Mouse (Mus musculus): ENCODE measurements at regions not wholly inside any gene's neighbourhood (a gene's known extent, or its start where the extent isn't known, plus 50 kb on each side); places are given as distances from the start of the nearest gene placed in this dataset.

DNA sequence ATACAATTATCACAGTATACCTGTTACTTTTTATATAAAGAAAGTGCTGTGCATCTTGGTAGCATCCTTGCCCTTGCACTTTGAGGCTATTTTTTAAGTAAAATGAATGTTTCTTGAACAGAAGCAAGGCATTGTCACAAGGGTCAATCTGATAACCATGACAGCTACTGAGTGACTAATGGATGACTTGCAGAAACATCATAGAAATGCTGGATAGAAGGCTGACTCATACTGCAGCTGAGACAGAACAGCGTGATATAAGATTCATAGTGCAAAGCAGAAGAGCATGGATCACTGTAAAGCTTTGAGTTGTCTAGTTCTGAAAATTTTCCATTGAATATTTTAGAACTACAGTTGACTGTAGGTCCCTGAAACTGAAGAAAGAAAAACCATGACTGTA, 739.6 kb upstream of the 4930412O13Rik start:
- no peak for TF ChIP-seq CTCF (IDR thresholded peaks at IDR 0.05; ENCODE audit: low read depth)
- no peak for TF ChIP-seq EP300 (optimal IDR thresholded peaks at IDR 0.05)

Measured in stomach, postnatal 0 days (tissue).